Mouse (Mus musculus) effector memory CD4-positive, alpha-beta T cell, adult 7 months (primary cell): ENCODE measurements around the gene Sytl2. TPM values are rescaled to one million over a fixed set of nuclear protein-coding genes. Genes with fewer than 3 reads are reported as not detected.

Source experiments
- polyA plus RNA-seq: library from polyadenylated mRNA; unstranded; fragments of 100-300 nt; shearing (Covaris generic); gene quantifications from one replicate; pipeline ENCODE4 v1.2.1, GENCODE M21; 2017

Gene Sytl2
- 78.2 TPM for polyA plus RNA-seq

GRCm38 (mm10) chr7:90301942-90302646 lies at the start of gene Sytl2:
TSS of gene Sytl2 (plus strand) at chr7:90302252.

GRCm38 (mm10) chr7:90265289-90265970 lies 36.6 kb upstream of the Sytl2 start, which contains the start of gene Ccdc83:
TSS of gene Ccdc83 (minus strand) at chr7:90265777.

DNA sequence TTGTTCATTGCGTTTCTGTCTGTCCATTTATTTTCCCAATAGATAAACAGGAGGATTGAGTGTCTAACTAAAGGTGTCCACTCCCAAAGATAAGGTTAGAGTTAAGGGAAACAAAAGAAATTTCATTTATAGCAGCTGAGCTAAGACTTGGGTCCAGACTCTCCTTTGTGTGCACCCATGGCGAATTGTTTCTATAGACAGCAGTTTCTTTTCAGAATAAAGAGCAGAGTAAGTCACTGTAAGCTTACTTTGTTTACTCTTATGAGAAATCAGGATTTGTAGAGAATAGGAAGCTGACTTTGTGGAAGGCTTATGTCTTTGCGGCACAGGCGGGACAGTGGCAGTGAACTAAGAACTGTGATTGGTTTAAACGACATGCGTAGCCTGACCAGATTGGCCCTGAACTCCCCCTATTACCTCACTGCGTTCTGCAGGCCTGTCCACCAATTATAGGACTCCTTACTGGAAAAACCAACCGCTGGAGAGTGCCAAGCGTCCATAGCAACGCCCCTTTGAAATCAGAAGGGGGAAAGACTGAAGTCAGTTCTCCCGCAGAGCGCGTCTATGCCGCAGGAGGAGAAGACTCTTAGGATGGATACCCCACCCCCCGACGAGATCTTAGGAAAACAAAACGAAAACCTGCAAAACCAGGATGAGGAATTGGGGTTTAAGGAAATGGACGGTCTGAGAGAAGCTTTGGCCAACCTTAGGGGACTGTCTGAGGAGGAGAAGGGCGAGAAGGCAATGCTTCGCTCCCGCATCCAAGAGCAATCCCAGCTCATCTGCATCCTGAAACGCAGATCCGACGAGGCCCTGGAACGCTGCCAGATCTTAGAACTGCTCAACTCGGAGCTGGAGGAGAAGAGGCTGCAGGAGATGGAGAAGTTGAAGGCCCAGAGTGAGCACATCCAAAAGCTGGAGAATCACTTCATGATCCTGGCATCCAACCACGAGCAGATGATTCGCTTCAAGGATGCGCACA lies 124.3 kb downstream of the Sytl2 start, which contains the start of gene Ccdc89:
Gene Ccdc89 (plus strand): TSS at position 558 of the 982 bp plus-strand sequence.

DNA sequence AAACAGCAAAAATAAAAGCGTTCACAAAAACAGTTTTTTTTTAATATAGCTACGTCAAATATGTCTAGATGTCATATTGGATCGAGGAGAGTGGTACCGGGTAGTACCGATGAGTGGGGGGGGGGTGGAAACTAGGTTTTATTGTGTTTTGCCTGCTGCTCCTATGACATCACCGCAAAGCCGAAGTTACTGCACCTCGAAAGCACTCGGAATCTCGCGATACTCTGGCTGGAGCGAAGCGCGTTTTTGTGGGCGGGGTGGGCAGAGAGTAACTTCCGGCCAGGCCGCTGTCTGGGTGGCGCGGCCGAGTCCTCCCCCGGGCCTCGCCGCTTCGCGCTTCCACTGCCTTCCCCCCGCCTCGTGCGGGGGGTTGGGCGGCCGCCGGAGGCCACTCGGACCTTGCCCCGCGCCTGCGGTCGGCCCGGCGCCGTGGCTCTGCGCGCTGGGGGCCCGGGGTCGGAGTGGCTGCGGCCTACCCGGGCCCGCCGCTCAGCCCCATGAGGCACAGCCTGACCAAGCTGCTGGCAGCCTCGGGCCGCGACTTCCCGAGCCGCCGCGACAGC lies 140.5 kb downstream of the Sytl2 start, which contains the start of gene Crebzf:
Gene Crebzf (plus strand): TSS at position 212 of the 563 bp plus-strand sequence.

GRCm38 (mm10) chr7:90456845-90457468 lies 154.9 kb downstream of the Sytl2 start, which contains the start of gene Tmem126a:
TSS of gene Tmem126a (minus strand) at chr7:90457229.

Other genes with a start within 250 kb of the Sytl2 start
- gene Picalm, start 172.0 kb upstream of the Sytl2 start, polyA plus RNA-seq: 44.7 TPM
- gene Ccdc83, start 36.5 kb upstream of the Sytl2 start, polyA plus RNA-seq: 0.35 TPM
- not detected for gene Ccdc89, start 124.3 kb downstream of the Sytl2 start, polyA plus RNA-seq
- 176 TPM for gene Crebzf, start 140.5 kb downstream of the Sytl2 start, polyA plus RNA-seq
- 37.8 TPM for gene Tmem126a, start 155.0 kb downstream of the Sytl2 start, polyA plus RNA-seq
- 10.0 TPM for gene Tmem126b, start 173.7 kb downstream of the Sytl2 start, polyA plus RNA-seq
- 5.4 TPM for gene Dlg2, start 174.4 kb downstream of the Sytl2 start, polyA plus RNA-seq